Mouse (Mus musculus) MEL (cell line): ENCODE measurements around the gene Trim47.

ENCODE experiments used
- CTCF ChIP-seq, 3 experiments: IDR thresholded peaks in 2 of 3; conservative IDR thresholded peaks in 1 of 3; 2 replicates each; pipeline ENCODE4 v1.5.1; 2011 to 2012; ENCODE audit warnings: low read length in 3 of 3, low read depth in 2 of 3, mild to moderate bottlenecking in 2 of 3, improper control_type of control experiment in 1 of 3, inconsistent platforms in 1 of 3, mixed read lengths in 1 of 3, moderate library complexity in 1 of 3; ENCODE audit not compliant: control insufficient read depth in 1 of 3, insufficient read depth in 1 of 3, poor library complexity in 1 of 3, severe bottlenecking in 1 of 3
- EP300 ChIP-seq, 2 experiments: IDR thresholded peaks; 2 replicates each; pipeline ENCODE4 v1.6.1; 2011; ENCODE audit warnings: improper control_type of control experiment in 2 of 2, low read length in 2 of 2, low read depth in 1 of 2, mild to moderate bottlenecking in 1 of 2
- HCFC1 ChIP-seq: IDR thresholded peaks from 2 replicates; pipeline ENCODE4 v1.6.1; 2012; ENCODE audit warnings: low read depth, mild to moderate bottlenecking, inconsistent platforms, low read length, improper control_type of control experiment, moderate library complexity
- KAT2A ChIP-seq: conservative IDR thresholded peaks from 2 replicates; pipeline ENCODE4 v1.6.1; 2012; ENCODE audit warnings: low read depth, low read length, improper control_type of control experiment, inconsistent platforms
- MYC ChIP-seq: IDR thresholded peaks from 2 replicates; pipeline ENCODE4 v1.6.1; 2011; ENCODE audit warnings: low read depth, mild to moderate bottlenecking, low read length, improper control_type of control experiment, moderate library complexity
- POLR2A ChIP-seq, 2 experiments: IDR thresholded peaks; 2 replicates each; pipeline ENCODE4 v1.6.1; 2011 to 2012; ENCODE audit warnings: low read length in 2 of 2, mild to moderate bottlenecking in 2 of 2, control low read depth in 1 of 2, improper control_type of control experiment in 1 of 2, low read depth in 1 of 2, moderate library complexity in 1 of 2; ENCODE audit not compliant: control insufficient read depth in 1 of 2, insufficient read depth in 1 of 2, poor library complexity in 1 of 2
- POLR2AphosphoS2 ChIP-seq: IDR thresholded peaks from 2 replicates; pipeline ENCODE4 v1.6.1; 2011; ENCODE audit warnings: low read length, improper control_type of control experiment
- RAD21 ChIP-seq: IDR thresholded peaks from 2 replicates; pipeline ENCODE4 v1.6.1; 2011; ENCODE audit warnings: mild to moderate bottlenecking, low read depth, low read length, improper control_type of control experiment
- RCOR1 ChIP-seq: IDR thresholded peaks from 2 replicates; pipeline ENCODE4 v1.6.1; 2012; ENCODE audit warnings: low read depth, mild to moderate bottlenecking, inconsistent platforms, low read length, improper control_type of control experiment
- SIN3A ChIP-seq: IDR thresholded peaks from 2 replicates; pipeline ENCODE4 v1.6.1; 2012; ENCODE audit warnings: low read length, improper control_type of control experiment, inconsistent platforms
- TCF12 ChIP-seq: IDR thresholded peaks from 2 replicates; pipeline ENCODE4 v1.6.1; 2014; ENCODE audit warnings: low read depth, mild to moderate bottlenecking, inconsistent platforms, low read length, improper control_type of control experiment, moderate library complexity
- USF1 ChIP-seq: IDR thresholded peaks from 2 replicates; pipeline ENCODE4 v1.6.1; 2014; ENCODE audit warnings: low read depth, mild to moderate bottlenecking, inconsistent platforms, low read length, improper control_type of control experiment, moderate library complexity
- ZNF384 ChIP-seq: IDR thresholded peaks from 2 replicates; pipeline ENCODE4 v1.6.1; 2012; ENCODE audit warnings: low read depth, mild to moderate bottlenecking, inconsistent platforms, low read length, improper control_type of control experiment

DNA sequence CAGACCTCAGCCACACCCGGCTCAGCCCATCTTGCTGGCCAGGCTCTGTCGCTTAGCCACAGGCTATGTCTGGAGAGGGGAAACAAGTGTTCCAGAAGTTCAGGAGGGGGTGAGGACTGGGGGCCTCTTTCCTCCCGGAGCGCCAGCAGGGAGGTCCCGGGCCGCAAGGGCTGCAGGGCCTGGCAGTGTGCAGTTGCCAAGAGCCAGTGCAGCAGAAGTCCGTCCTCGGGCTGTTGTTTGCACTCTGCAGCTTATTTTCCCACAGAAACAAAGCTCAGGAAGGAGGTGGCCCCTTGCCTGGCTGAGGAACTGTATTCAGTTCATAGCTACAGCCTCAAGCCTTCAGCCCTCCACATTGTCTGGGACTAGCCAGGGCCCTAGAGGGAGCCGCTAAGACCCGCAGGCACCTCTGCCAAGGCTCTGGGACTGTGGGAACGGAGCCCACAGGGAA lies 25.1 kb downstream of the Trim47 start:
- TF ChIP-seq CTCF (IDR thresholded peaks at IDR 0.05 in 2 of 3, conservative IDR thresholded peaks at IDR 0.05 in 1 of 3; ENCODE audit: control insufficient read depth in 1 of 3, insufficient read depth in 1 of 3, low read depth in 2 of 3, low read length in 3 of 3, poor library complexity in 1 of 3, severe bottlenecking in 1 of 3) (0 out of 6 replicates have a peak, but pooled peaks of 1 of the 3 experiments have one; percentile 2), POLR2A (IDR thresholded peaks at IDR 0.05; ENCODE audit: control insufficient read depth in 1 of 2, insufficient read depth in 1 of 2, low read depth in 1 of 2, low read length in 2 of 2, poor library complexity in 1 of 2) (no peak), EP300 (IDR thresholded peaks at IDR 0.05; ENCODE audit: low read depth in 1 of 2, low read length in 2 of 2) (no peak), SIN3A (no peak), HCFC1 (no peak), ZNF384 (no peak), RCOR1 (no peak), POLR2AphosphoS2 (no peak), TCF12 (no peak), MYC (no peak), USF1 (no peak), RAD21 (no peak), KAT2A (no peak)
